Mouse (Mus musculus): ENCODE data around the gene Ppp1r3d.

DNA sequence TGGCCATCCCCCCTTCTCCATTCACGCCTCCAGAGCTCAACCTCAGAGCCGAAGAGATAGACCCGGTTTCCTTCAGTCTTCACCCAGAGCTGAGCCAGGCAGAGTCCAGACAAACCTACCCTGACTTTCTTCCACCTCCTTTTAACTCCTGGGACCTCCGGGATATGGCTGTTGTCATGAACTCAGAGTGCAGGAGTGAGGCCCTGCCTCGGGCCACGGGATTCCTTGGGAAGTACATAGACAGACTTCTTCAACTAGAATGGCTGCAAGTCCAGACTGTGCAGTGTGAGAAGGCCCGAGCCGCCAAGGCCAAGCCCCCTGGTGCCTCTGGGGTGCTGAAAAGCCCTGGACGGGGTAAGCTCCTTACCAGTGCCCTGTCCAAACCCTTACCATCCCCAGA lies 6.3 kb upstream of the Ppp1r3d start:
- TF ChIP-seq CTCF (IDR thresholded peaks at IDR 0.05; ENCODE audit: control insufficient read depth, insufficient read depth, low read length) (no peak), POLR2A (IDR thresholded peaks at IDR 0.05; ENCODE audit: borderline replicate concordance, control insufficient read depth, low read depth, low read length) (no peak)
